Mouse (Mus musculus) frontal cortex, postnatal 10 days (tissue): ENCODE results near the gene Stx1a.

Experiments used
- DNase-seq, 2 experiments: peaks; one replicate each; pipeline ENCODE4 v3.0.0; 2022; ENCODE audit warnings: low spot score in 2 of 2, mixed read lengths in 1 of 2

The Stx1a gene

GRCm38 (mm10) chr5:135086871-135087270 lies 63.6 kb downstream of the Stx1a start:
- no peak for DNase-seq

- DNase-seq: no peak
Measured at GRCm38 (mm10) chr5:135089653-135090052, 66.4 kb downstream of the Stx1a start, which contains the start of gene Mlxipl. Gene Mlxipl, plus strand, starts transcription at chr5:135089890.
